Mouse (Mus musculus) heart, adult 2 months (tissue): ENCODE data around the gene Thap4.

Experiments
- CTCF ChIP-seq: fragments of 200-600 bp; IDR thresholded peaks from 2 replicates; pipeline ENCODE4 v1.8.1; 2022; ENCODE audit warnings: antibody characterized with exemption, mild to moderate bottlenecking, moderate library complexity
- EP300 ChIP-seq: fragments of 200-500 bp; IDR thresholded peaks from 2 replicates; pipeline ENCODE4 v1.6.1; 2011; ENCODE audit warnings: low read depth, low read length, control low read depth; ENCODE audit not compliant: insufficient read depth
- POLR2A ChIP-seq: fragments of 200-500 bp; IDR thresholded peaks from 2 replicates; pipeline ENCODE4 v1.6.1; 2011; ENCODE audit warnings: mild to moderate bottlenecking, low read depth, low read length, control low read depth; ENCODE audit not compliant: insufficient read depth

- TF ChIP-seq CTCF (no peak), POLR2A (no peak), EP300 (no peak)
Observed at GRCm38 (mm10) chr1:93769901-93770300, 15.2 kb upstream of the Thap4 start.
